Mouse (Mus musculus) layer of hippocampus, postnatal 10 days (tissue): ENCODE results near the gene Rab3a. TPM values are rescaled to one million over a fixed set of nuclear protein-coding genes. Genes with fewer than 3 reads are reported as not detected.
A peak's percentile ranks its signal among the peaks of the same experiment; 100 is the strongest.

Source experiments
- DNase-seq, 2 experiments: peaks; one replicate each; pipeline ENCODE4 v3.0.0; 2021; ENCODE audit warnings: low spot score in 2 of 2
- total RNA-seq, 2 experiments: library from RNA; stranded (reverse); gene quantifications; 2 replicates each; pipeline ENCODE4 v1.2.3; 2021

Gene Rab3a
- total RNA-seq, 2 experiments from 2014 or later = 584 to 714 TPM

DNA sequence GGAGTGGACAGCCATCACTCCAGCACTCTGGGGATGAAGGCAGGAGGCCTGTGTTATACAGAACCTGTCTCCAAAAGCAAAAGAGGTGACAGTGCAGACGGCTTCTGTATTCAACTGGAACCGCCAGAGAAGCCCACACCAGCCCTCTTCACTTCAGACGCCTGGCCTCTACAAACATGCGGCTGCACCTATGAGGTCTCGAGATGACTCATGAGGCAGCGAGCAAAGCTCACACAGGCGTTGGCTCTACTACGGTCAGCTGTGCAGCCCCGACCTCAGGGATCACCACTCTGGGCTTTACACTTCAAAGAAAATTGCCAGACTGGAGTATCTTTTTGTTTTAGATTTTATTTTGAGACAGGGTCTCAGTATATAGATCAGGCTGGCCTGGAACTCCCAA, 18.4 kb downstream of the Rab3a start:
- DNase-seq = no peak

DNA sequence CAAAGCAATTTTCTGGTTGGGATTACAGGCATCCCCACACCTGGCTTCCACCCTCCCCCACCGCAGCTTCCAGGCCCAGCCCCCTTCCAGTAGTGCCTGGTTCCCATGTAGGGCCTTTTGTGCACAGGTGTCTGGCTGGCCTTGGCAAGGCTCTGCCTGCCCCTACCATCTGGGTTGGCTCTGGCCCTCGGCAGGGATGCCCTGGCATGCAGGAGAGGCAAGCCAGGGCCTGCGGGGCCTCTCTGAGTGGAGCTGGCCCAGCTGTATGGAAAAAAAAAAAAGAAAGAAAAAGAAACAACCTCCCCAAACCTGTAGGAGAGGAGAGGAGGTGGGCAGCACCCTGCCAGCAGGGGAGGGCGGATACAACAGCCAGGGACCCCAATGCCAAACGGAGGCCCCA, 18.9 kb downstream of the Rab3a start:
- no peak for DNase-seq

DNA sequence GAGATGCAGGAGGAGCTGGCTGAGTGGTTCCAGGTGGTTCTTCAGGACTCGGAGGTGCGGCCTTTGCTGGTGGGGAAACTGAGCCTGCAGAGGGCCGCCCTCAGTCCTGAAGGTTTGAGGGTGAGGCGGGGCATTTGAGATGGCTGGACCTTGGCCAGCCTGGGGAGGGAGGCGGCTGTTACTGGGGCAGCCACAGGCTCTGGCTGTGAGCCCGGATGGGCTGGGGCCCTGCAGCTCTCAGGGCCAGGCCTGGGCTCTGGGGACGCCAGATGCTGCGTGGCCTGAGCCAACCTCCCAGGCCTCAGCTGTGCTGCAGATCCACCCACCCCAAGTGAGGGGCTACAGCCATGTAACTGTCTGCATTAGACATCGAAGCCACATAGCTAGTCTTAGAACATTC, 19.4 kb downstream of the Rab3a start:
- DNase-seq = peak in 1 of 2 experiments; percentile 78

DNA sequence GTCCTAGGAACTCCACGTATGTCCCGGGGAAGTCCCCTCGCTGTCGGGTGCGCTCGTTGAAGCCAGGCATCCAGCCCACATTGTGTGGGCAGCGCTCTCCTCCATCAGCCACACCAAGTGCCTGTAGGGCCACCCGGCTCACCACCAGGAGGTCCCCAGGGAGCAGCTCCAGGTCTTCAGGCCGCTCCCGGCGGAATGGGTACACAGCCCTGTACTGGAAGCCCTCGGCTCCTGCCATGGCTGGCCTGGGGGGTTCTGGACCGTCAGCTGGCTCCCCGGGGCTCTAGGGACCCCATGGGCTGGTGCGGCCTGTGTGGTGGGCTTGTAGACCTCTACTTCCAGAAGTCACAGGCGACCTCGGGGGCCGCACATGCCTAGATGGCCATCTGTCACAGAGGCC, 20.3 kb downstream of the Rab3a start:
- DNase-seq = no peak

DNA sequence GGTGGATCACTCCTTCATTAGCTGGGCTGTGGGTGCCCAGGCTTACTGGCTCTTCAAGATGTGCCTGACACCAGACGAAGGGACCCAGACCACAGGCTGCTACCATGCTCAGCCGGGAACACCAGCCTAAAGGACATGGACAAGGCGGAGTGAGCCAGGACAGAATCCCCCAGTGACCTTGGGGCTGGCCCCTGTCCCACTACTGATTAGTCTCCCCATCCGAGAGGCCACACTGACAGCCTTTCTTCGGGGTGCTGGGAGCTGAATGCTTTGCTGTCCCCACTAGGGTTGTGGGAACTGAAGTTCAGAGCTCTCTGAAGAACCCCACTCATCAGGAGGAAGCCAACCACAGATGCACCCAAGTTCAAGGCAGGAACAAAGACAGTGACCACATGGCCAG, 20.7 kb downstream of the Rab3a start:
- DNase-seq = no peak

GRCm38 (mm10) chr8:70775851-70776495, 21.5 kb downstream of the Rab3a start:
- no peak for DNase-seq

GRCm38 (mm10) chr8:70776496-70777444, 22.3 kb downstream of the Rab3a start, which contains the start of gene Pik3r2:
TSS of gene Pik3r2 (minus strand) at chr8:70776713.
- DNase-seq = peak; percentile 99 to 100

DNA sequence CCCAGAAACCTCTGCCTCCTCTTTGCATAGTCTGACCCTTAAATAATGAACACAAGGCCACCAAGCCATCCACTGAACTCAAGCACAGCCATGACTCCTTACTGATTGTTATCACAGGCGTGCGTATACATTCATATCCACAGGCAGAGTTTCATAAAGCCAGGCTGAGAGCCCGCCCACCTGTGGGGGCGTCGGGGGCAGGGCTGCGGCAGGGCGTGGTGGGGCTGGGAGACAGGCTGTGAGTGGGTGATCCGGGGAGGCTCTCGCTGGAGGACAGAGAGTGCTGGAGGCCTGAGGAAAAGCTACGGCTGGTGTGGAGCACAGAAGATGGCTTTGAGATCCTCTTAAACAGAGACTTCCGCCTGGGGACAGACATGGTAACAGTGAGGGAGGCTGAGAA, 25.6 kb downstream of the Rab3a start:
- DNase-seq = no peak

DNA sequence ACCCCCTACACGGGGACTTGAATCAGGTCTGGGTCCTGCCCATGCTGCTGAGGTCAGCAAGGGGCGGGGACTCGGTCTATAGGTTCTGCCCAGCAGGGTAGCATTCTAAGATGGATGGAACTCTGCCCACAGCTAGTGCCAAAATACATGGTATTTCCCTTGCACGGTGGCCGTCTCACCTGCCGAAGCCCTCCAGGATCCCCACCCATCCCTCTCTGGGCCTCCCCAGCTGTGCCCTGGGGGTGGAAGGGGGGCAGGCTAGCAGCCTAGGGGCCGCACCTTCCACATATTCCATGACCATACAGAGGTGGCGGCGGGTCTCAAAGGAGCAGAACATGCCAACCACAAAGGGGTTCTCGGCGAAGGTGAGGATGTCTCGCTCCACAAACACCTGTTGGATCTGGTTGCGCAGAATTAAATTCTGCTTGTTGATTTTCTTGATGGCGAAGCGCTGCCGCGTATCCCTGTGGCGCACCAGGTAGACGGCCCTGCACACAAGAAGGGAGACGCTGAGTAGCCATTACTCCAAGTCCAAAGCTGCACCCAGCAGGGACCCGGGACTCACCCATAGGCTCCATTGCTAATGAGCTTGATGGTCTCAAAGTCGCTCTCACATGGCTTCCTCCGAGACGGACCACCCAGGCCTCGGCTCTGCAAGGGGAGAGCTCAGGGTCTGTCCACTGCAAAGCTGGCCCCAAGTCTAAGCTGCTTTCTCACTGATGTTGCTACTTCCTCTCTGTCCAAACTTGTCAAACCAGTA, 32.0 kb downstream of the Rab3a start:
- DNase-seq = no peak

DNA sequence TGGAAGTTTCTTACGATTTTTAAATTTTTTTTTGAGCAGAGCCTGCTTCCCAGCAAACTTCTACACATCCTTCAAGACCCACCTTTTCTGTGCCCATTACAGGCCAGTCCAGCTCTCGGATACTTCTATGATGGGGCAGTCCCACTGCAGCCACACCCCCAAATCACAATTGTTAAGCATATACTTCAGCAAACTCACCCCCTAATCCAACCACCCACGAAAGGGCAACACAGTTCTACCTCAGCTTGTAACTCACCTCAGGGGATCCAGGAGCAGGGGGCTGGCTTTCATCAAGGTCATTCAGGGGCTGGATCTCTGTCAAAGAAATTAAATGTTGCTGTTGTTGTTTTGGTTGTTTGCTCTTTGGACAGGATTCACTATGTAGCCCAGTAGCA, 32.6 kb downstream of the Rab3a start:
- no peak for DNase-seq

- no peak for DNase-seq
Measured at GRCm38 (mm10) chr8:70787941-70788667, 33.6 kb downstream of the Rab3a start.

DNA sequence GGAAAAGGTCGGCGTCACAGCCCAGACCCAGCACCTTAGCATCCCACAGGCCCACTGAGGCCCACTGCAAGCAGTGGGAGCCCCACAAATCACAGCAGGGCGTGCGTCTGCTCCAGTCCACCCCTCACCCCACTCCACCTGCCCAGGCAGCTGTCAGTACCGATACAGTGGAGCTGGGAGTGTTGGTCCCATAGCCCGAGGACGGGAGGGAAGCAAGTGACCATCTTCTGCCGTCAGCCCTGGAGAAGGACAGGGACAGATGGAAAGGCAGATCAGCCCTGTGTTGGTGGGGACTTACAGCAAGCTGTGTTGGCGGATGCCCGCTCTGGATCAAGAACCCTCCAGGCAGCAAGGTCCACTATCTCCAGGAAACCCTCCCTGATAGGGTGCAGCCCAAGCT, 34.6 kb downstream of the Rab3a start:
- DNase-seq = no peak

DNA sequence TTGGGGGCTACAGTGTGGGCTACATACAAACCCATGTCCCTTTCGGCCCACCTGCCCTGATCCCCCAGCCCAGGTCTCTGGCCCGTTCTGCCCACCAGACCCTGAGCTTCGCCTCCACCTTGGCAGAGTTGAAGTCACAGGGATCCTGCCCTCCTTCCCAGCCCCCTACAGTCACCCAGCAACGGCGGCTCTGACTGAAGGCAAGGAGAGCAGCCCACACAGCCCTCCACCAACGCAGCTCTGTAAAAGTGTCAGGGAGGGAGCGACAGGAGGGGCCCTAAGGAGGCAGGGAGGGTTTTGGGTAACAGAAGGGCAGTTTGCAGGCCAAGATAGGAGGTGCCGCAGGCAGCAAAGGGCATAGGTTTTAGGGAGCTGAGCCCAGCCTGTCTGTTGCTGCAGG, 36.4 kb downstream of the Rab3a start:
- peak in 1 of 2 experiments; percentile 36 for DNase-seq

GRCm38 (mm10) chr8:70791294-70791701, 36.8 kb downstream of the Rab3a start:
- peak in 1 of 2 experiments; percentile 55 for DNase-seq

DNA sequence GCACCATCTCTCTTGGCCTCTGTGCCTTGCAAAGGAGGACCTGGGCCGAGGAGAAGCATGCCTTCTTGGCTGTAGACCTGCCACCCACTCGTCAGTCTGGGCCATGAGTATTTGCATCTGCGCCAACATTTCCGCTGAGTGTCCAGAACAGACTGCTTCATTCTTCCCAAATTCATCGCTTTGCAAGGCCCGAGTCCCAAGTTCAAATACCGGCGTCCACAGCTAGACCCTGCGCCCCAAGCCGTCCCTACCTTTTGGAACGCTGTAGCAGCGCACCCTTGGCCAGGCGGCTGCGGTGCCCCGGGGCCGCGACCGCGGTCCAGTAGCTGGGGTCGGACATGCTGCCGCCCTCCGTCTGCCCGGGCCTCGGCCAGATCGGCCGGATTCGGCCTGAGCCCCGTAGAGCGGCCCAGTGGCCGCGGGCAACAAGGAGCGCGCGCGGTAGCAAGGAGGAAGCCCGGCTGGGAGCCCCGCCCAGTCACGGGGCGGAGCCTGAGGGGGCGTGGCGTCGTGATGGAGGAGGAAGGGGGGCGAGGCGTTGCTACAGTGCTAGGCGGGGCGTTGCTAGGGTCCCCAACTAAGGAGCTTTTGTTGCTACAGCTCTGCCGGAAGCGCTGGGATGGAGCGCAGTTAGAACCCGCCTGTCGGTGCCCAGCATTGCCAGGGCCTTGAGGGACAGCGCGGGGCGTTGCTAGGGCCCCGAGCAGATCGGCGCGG, 37.7 kb downstream of the Rab3a start:
- peak; percentile 99 for DNase-seq

GRCm38 (mm10) chr8:70792700-70793099, 38.2 kb downstream of the Rab3a start:
- DNase-seq = no peak

- no peak for DNase-seq
Measured at GRCm38 (mm10) chr8:70794215-70794614, 39.7 kb downstream of the Rab3a start.

GRCm38 (mm10) chr8:70795370-70795769, 40.9 kb downstream of the Rab3a start:
- DNase-seq = no peak

- DNase-seq = no peak
Measured at GRCm38 (mm10) chr8:70796403-70797080, 42.1 kb downstream of the Rab3a start.
